Mouse (Mus musculus) forebrain, embryonic 16.5 days (tissue): Measurements from ENCODE around the gene Jade2. TPM values are rescaled to one million over a fixed set of nuclear protein-coding genes. Genes with fewer than 3 reads are reported as not detected.

Source experiments
- ATAC-seq: fragments of 200-750 bp; cut with Nextera tagmentation; 2 replicates; pipeline ENCODE4 v1.8.0; 2017; ENCODE audit warnings: mild to moderate bottlenecking, moderate library complexity
- H3K27ac ChIP-seq: fragments of 300-500 bp; sonication (generic); 2 replicates; pipeline ENCODE4 v1.5.1; 2014; ENCODE audit warnings: low read length, control low read depth
- H3K27me3 ChIP-seq: fragments of 300-500 bp; sonication (generic); replicated peaks from 2 replicates; pipeline ENCODE4 v1.6.1; 2014; ENCODE audit warnings: low read length; ENCODE audit not compliant: control insufficient read depth, insufficient read depth
- H3K36me3 ChIP-seq: fragments of 300-500 bp; sonication (generic); 2 replicates; pipeline ENCODE4 v1.6.1; 2014; ENCODE audit not compliant: control insufficient read depth, insufficient read depth
- H3K4me1 ChIP-seq: fragments of 300-500 bp; sonication (generic); replicated peaks from 2 replicates; pipeline ENCODE4 v1.6.1; 2014; ENCODE audit warnings: low read length; ENCODE audit not compliant: control insufficient read depth, insufficient read depth
- H3K4me2 ChIP-seq: fragments of 300-500 bp; sonication (generic); 2 replicates; pipeline ENCODE4 v1.6.1; 2014; ENCODE audit warnings: mild to moderate bottlenecking, low read length, control low read depth
- H3K4me3 ChIP-seq: fragments of 300-500 bp; sonication (generic); replicated peaks from 2 replicates; pipeline ENCODE4 v1.5.1; 2014; ENCODE audit warnings: mild to moderate bottlenecking, low read length, control low read depth
- H3K9ac ChIP-seq: fragments of 300-500 bp; sonication (generic); replicated peaks from 2 replicates; pipeline ENCODE4 v1.6.1; 2014; ENCODE audit warnings: low read depth, low read length, control low read depth
- H3K9me3 ChIP-seq: fragments of 300-500 bp; sonication (generic); 2 replicates; pipeline ENCODE4 v1.6.1; 2016; ENCODE audit warnings: low read length; ENCODE audit not compliant: control insufficient read depth
- WGBS: fragments of 180-500 bp; shearing (Covaris S2); extraction: QIAGEN DNeasy Blood & Tissue Kit; methylation state at CpG from one replicate; pipeline ENCODE4 v1.1.7; 2014; 5-methylcytosine and 5-hydroxymethylcytosine counted together
- polyA plus RNA-seq: library from polyadenylated mRNA; unstranded; fragments of >200 nt; fragmentation: Nextera tagmentation; extraction: Ambion mirVana; gene quantifications from 2 replicates; pipeline ENCODE4 v1.2.1, GENCODE M21; 2015

Gene Jade2
- polyA plus RNA-seq, 1 experiment from 2014 or later, result 0.47 TPM

- Histone ChIP-seq H3K27me3 (no peaks in the 10 kb centered on the region), H3K27ac (no peak overlapping the region), H3K9ac (no peak overlapping the region), H3K4me1 (peaks cover 5% of the 10 kb centered on the region; the same call in 1 of the 2 replicates), H3K36me3 (no peaks in the 10 kb centered on the region), H3K4me2 (no peak overlapping the region), H3K4me3 (no peak overlapping the region), H3K9me3 (no peaks in the 10 kb centered on the region)
- WGBS, result 54% methylated on average over 4 of the region's 4 CpGs
- peak; percentile 83 for ATAC-seq
Observed at GRCm38 (mm10) chr11:51831962-51832909, 25.2 kb downstream of the Jade2 start.

GRCm38 (mm10) chr11:51824867-51825424, 32.5 kb downstream of the Jade2 start:
- WGBS, result 91% methylated on average over 19 of the region's 19 CpGs
- no peaks in the 10 kb centered on the region for H3K9me3 ChIP-seq
- no peak for ATAC-seq

GRCm38 (mm10) chr11:51823963-51824753, 33.3 kb downstream of the Jade2 start:
- 87% methylated on average over 3 of the region's 3 CpGs for whole genome bisulfite sequencing
- no peak overlapping the region for H3K27ac ChIP-seq
- ATAC-seq, result no peak
- no peak overlapping the region for H3K9ac ChIP-seq
- H3K9me3 ChIP-seq, result no peaks in the 10 kb centered on the region
- H3K27me3 ChIP-seq, result no peaks in the 10 kb centered on the region
- no peak overlapping the region for H3K4me2 ChIP-seq
- H3K4me1 ChIP-seq, result no peaks in the 10 kb centered on the region
- no peak overlapping the region for H3K4me3 ChIP-seq
- H3K36me3 ChIP-seq, result no peaks in the 10 kb centered on the region

More at GRCm38 (mm10) chr11:51824867-51825424, 32.5 kb downstream of the Jade2 start:
- Histone ChIP-seq H3K9ac (no peak overlapping the region), H3K27ac (no peak overlapping the region), H3K4me3 (no peak overlapping the region), H3K27me3 (no peaks in the 10 kb centered on the region), H3K4me2 (no peak overlapping the region), H3K36me3 (no peaks in the 10 kb centered on the region), H3K4me1 (no peaks in the 10 kb centered on the region)

GRCm38 (mm10) chr11:51823271-51823670, 34.2 kb downstream of the Jade2 start:
- 84% methylated on average over 11 of the region's 11 CpGs for WGBS
- no peaks in the 10 kb centered on the region for H3K9me3 ChIP-seq
- no peak for ATAC-seq
- H3K27ac ChIP-seq, result no peak overlapping the region
- H3K36me3 ChIP-seq, result no peaks in the 10 kb centered on the region
- H3K4me1 ChIP-seq, result no peaks in the 10 kb centered on the region
- H3K9ac ChIP-seq, result no peak overlapping the region
- no peaks in the 10 kb centered on the region for H3K27me3 ChIP-seq
- H3K4me2 ChIP-seq, result no peak overlapping the region
- no peak overlapping the region for H3K4me3 ChIP-seq

GRCm38 (mm10) chr11:51822736-51823135, 34.7 kb downstream of the Jade2 start:
- Histone ChIP-seq H3K4me2 (no peak overlapping the region), H3K4me3 (no peak overlapping the region), H3K27me3 (no peaks in the 10 kb centered on the region), H3K27ac (no peak overlapping the region), H3K36me3 (no peaks in the 10 kb centered on the region), H3K9me3 (no peaks in the 10 kb centered on the region), H3K9ac (no peak overlapping the region), H3K4me1 (no peaks in the 10 kb centered on the region)
- 39% methylated on average over 4 of the region's 4 CpGs for WGBS
- no peak for ATAC-seq

GRCm38 (mm10) chr11:51820861-51821260, 36.6 kb downstream of the Jade2 start:
- Histone ChIP-seq H3K27me3 (no peaks in the 10 kb centered on the region), H3K36me3 (no peaks in the 10 kb centered on the region), H3K4me1 (no peaks in the 10 kb centered on the region), H3K27ac (no peak overlapping the region), H3K9ac (no peak overlapping the region), H3K4me2 (no peak overlapping the region), H3K9me3 (no peaks in the 10 kb centered on the region), H3K4me3 (no peak overlapping the region)
- 34% methylated on average over 11 of the region's 11 CpGs for WGBS
- ATAC-seq, result no peak

GRCm38 (mm10) chr11:51819964-51820363, 37.5 kb downstream of the Jade2 start:
- Histone ChIP-seq H3K4me3 (no peak overlapping the region), H3K4me1 (no peaks in the 10 kb centered on the region), H3K9ac (no peak overlapping the region), H3K36me3 (no peaks in the 10 kb centered on the region), H3K9me3 (no peaks in the 10 kb centered on the region), H3K4me2 (no peak overlapping the region), H3K27me3 (no peaks in the 10 kb centered on the region), H3K27ac (no peak overlapping the region)
- ATAC-seq, result no peak
- 77% methylated on average over 3 of the region's 3 CpGs for WGBS

GRCm38 (mm10) chr11:51818837-51819236, 38.6 kb downstream of the Jade2 start:
- 80% methylated on average over 4 of the region's 4 CpGs for WGBS
- H3K4me3 ChIP-seq, result no peak overlapping the region
- no peaks in the 10 kb centered on the region for H3K36me3 ChIP-seq
- H3K4me2 ChIP-seq, result no peak overlapping the region
- H3K27me3 ChIP-seq, result no peaks in the 10 kb centered on the region
- ATAC-seq, result no peak
- no peaks in the 10 kb centered on the region for H3K9me3 ChIP-seq
- no peak overlapping the region for H3K27ac ChIP-seq
- H3K4me1 ChIP-seq, result no peaks in the 10 kb centered on the region
- H3K9ac ChIP-seq, result no peak overlapping the region

- H3K4me3 ChIP-seq, result no peak overlapping the region
- H3K27ac ChIP-seq, result no peak overlapping the region
- no peaks in the 10 kb centered on the region for H3K27me3 ChIP-seq
- H3K36me3 ChIP-seq, result no peaks in the 10 kb centered on the region
- H3K4me1 ChIP-seq, result no peaks in the 10 kb centered on the region
- no peaks in the 10 kb centered on the region for H3K9me3 ChIP-seq
- WGBS, result 33% methylated on average over 6 of the region's 6 CpGs
- no peak overlapping the region for H3K9ac ChIP-seq
- no peak overlapping the region for H3K4me2 ChIP-seq
- no peak; the same call in 1 of the 2 replicates for ATAC-seq
Observed at GRCm38 (mm10) chr11:51817756-51818155, 39.7 kb downstream of the Jade2 start.
